Mouse (Mus musculus) kidney, embryonic 15.5 days (tissue): ENCODE measurements around the gene Lgr5. TPM values are rescaled to one million over a fixed set of nuclear protein-coding genes. Genes with fewer than 3 reads are reported as not detected.

ENCODE experiments used
- polyA plus RNA-seq: library from polyadenylated mRNA; unstranded; fragments of >200 nt; fragmentation: Nextera tagmentation; extraction: Ambion mirVana; gene quantifications from 2 replicates; pipeline ENCODE4 v1.2.1, GENCODE M21; 2015

Gene Lgr5
- polyA plus RNA-seq, 1 experiment from 2014 or later, result 6.9 TPM

Other genes starting within 250 kb of the Lgr5 start
- gene Tmem19, start 225.3 kb downstream of the Lgr5 start, polyA plus RNA-seq, result 32.1 and 34.2 TPM in 2 replicates
- 19.8 and 24.0 TPM in 2 replicates for gene Thap2, start 203.3 kb downstream of the Lgr5 start, polyA plus RNA-seq
- 19.9 and 21.5 TPM in 2 replicates for gene Zfc3h1, start 202.8 kb downstream of the Lgr5 start, polyA plus RNA-seq
- gene A930009A15Rik, start 17.8 kb downstream of the Lgr5 start, polyA plus RNA-seq, result 0.21 and 0.22 TPM in 2 replicates
- gene Tspan8, start 229.1 kb upstream of the Lgr5 start, polyA plus RNA-seq, result 27.7 and 32.8 TPM in 2 replicates